Mouse (Mus musculus): ENCODE results near the gene Nrde2.

- TF ChIP-seq EP300 (IDR thresholded peaks at IDR 0.05) = no peak
- no peak for TF ChIP-seq CTCF (IDR thresholded peaks at IDR 0.05)
Observed at GRCm38 (mm10) chr12:100196786-100197185, 37.3 kb upstream of the Nrde2 start.
